Mouse (Mus musculus) myocyte (in vitro differentiated cells): ENCODE measurements at regions not wholly inside any gene's neighbourhood (a gene's known extent, or its start where the extent isn't known, plus 50 kb on each side); places are given as distances from the start of the nearest gene placed in this dataset.

Experiments
- H3K27me3 ChIP-seq: one replicate; pipeline ENCODE4 v1.6.1; 2011; ENCODE audit not compliant: control insufficient read depth, insufficient read depth, insufficient read length
- H3K36me3 ChIP-seq: one replicate; pipeline ENCODE4 v1.6.1; 2011; ENCODE audit not compliant: control insufficient read depth, insufficient read depth
- H3K4me2 ChIP-seq: one replicate; pipeline ENCODE4 v1.6.1; 2011; ENCODE audit warnings: low read depth, control low read depth
- H3K4me3 ChIP-seq: one replicate; pipeline ENCODE4 v1.5.1; 2011; ENCODE audit warnings: mild to moderate bottlenecking, control low read depth, moderate library complexity
- H3K79me2 ChIP-seq: one replicate; pipeline ENCODE4 v1.6.1; 2011; ENCODE audit not compliant: control insufficient read depth, insufficient read depth
- H3ac ChIP-seq: one replicate; pipeline ENCODE4 v1.6.1; 2011; ENCODE audit not compliant: control insufficient read depth, insufficient read length
- CEBPB ChIP-seq: IDR thresholded peaks from 2 replicates; pipeline ENCODE4 v1.6.1; 2011; ENCODE audit warnings: mild to moderate bottlenecking, moderate library complexity; ENCODE audit not compliant: poor library complexity, insufficient read depth, severe bottlenecking
- E2F4 ChIP-seq: IDR thresholded peaks from one replicate; pipeline ENCODE4 v1.6.1; 2011; ENCODE audit warnings: mild to moderate bottlenecking, control low read depth, moderate library complexity; ENCODE audit not compliant: insufficient read depth
- MAX ChIP-seq: IDR thresholded peaks from one replicate; pipeline ENCODE4 v1.6.1; 2011; ENCODE audit warnings: low read depth, mild to moderate bottlenecking, control low read depth
- MYOD1 ChIP-seq, 3 experiments: IDR thresholded peaks; one replicate each; pipeline ENCODE4 v1.6.1; 2011; ENCODE audit warnings: control low read depth in 2 of 3, low read depth in 2 of 3, mild to moderate bottlenecking in 2 of 3, moderate library complexity in 1 of 3; ENCODE audit not compliant: insufficient read length in 2 of 3, control insufficient read depth in 1 of 3
- MYOG ChIP-seq, 3 experiments: IDR thresholded peaks; one replicate each; pipeline ENCODE4 v1.6.1; 2011; ENCODE audit warnings: control low read depth in 2 of 3, low read depth in 2 of 3, mild to moderate bottlenecking in 2 of 3; ENCODE audit not compliant: insufficient read length in 2 of 3, control insufficient read depth in 1 of 3, insufficient read depth in 1 of 3
- POLR2A ChIP-seq: IDR thresholded peaks from one replicate; pipeline ENCODE4 v1.6.1; 2011; ENCODE audit warnings: low read depth, mild to moderate bottlenecking, control low read depth, moderate library complexity; ENCODE audit not compliant: insufficient read length
- POLR2AphosphoS2 ChIP-seq: IDR thresholded peaks from one replicate; pipeline ENCODE4 v1.6.1; 2011; ENCODE audit warnings: low read depth, control low read depth; ENCODE audit not compliant: insufficient read length
- REST ChIP-seq: IDR thresholded peaks from one replicate; pipeline ENCODE4 v1.6.1; 2011; ENCODE audit warnings: mild to moderate bottlenecking, control low read depth, moderate library complexity; ENCODE audit not compliant: insufficient read depth, insufficient read length
- SRF ChIP-seq: IDR thresholded peaks from one replicate; pipeline ENCODE4 v1.6.1; 2011; ENCODE audit warnings: low read depth; ENCODE audit not compliant: control insufficient read depth, insufficient read length
- TCF12 ChIP-seq: IDR thresholded peaks from one replicate; pipeline ENCODE4 v1.6.1; 2011; ENCODE audit warnings: mild to moderate bottlenecking, control low read depth; ENCODE audit not compliant: poor library complexity, insufficient read depth, severe bottlenecking
- TCF3 ChIP-seq: IDR thresholded peaks from one replicate; pipeline ENCODE4 v1.6.1; 2011; ENCODE audit warnings: low read depth, control low read depth; ENCODE audit not compliant: insufficient read length
- USF1 ChIP-seq: IDR thresholded peaks from one replicate; pipeline ENCODE4 v1.6.1; 2011; ENCODE audit warnings: low read depth, mild to moderate bottlenecking, control low read depth, moderate library complexity

GRCm38 (mm10) chr4:125415308-125415707, 75.2 kb upstream of the Grik3 start:
- no peaks in the 10 kb centered on the region for H3K36me3 ChIP-seq
- H3K4me3 ChIP-seq, result no peak overlapping the region
- no peaks in the 10 kb centered on the region for H3K27me3 ChIP-seq
- H3K4me2 ChIP-seq, result no peak overlapping the region
- H3ac ChIP-seq, result no peak overlapping the region
- no peak for TF ChIP-seq SRF
- TF ChIP-seq MYOD1 (IDR thresholded peaks at IDR 0.05; ENCODE audit: control insufficient read depth in 1 of 3, insufficient read length in 2 of 3, low read depth in 2 of 3), result no peak
- TF ChIP-seq POLR2A, result no peak
- no peak for TF ChIP-seq USF1
- TF ChIP-seq MAX, result no peak
- no peak for TF ChIP-seq POLR2AphosphoS2
- TF ChIP-seq REST, result no peak
- no peak for TF ChIP-seq TCF12
- no peak for TF ChIP-seq E2F4
- no peak for TF ChIP-seq CEBPB
- no peak for TF ChIP-seq TCF3
- no peak for TF ChIP-seq MYOG (IDR thresholded peaks at IDR 0.05; ENCODE audit: control insufficient read depth in 1 of 3, insufficient read depth in 1 of 3, insufficient read length in 2 of 3, low read depth in 2 of 3)
- no peaks in the 10 kb centered on the region for H3K79me2 ChIP-seq

GRCm38 (mm10) chr4:125413833-125414719, 76.4 kb upstream of the Grik3 start:
- H3K36me3 ChIP-seq, result no peaks in the 10 kb centered on the region
- no peak overlapping the region for H3K4me3 ChIP-seq
- H3ac ChIP-seq, result no peak overlapping the region
- no peak overlapping the region for H3K4me2 ChIP-seq
- no peaks in the 10 kb centered on the region for H3K79me2 ChIP-seq
- no peaks in the 10 kb centered on the region for H3K27me3 ChIP-seq
- TF ChIP-seq MAX, result no peak
- peak; percentile 84 for TF ChIP-seq USF1

DNA sequence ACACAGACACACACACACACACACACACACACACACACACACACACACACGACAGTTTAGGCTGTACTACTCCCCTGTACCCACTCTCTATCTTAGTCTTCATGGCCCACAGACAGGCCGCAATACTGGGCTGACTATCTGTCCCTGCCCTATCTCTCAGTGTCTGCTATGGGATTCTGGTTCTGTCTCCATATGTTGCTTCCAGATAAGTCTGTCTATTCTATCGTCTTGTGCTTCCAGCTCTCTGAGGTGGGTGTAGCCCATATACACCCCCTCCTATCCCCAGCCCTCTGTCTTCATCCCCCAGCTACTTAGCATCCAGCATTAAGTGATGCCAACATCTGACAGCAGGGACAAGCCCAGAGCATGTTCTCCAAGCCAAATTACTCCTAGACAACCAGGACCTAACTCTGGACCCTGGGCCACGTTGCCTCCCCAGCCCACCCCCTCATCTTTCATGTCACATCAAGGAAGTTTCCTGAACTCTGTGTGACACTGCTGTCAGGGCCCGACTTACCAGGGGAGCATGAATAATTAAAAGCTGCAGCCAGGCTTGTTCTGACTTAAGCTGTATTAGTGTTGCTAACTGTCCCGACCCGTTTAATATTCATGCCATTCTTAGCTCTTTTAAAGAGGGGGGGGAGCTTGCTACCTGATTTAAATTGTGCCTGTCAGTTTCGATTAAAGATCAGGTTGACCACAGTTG, 79.6 kb upstream of the Grik3 start:
- Histone ChIP-seq H3K4me2 (no peak overlapping the region), H3K27me3 (no peaks in the 10 kb centered on the region), H3ac (no peak overlapping the region), H3K4me3 (no peak overlapping the region), H3K79me2 (no peaks in the 10 kb centered on the region), H3K36me3 (no peaks in the 10 kb centered on the region)
- TF ChIP-seq POLR2A (no peak), POLR2AphosphoS2 (no peak), MYOD1 (IDR thresholded peaks at IDR 0.05; ENCODE audit: control insufficient read depth in 1 of 3, insufficient read length in 2 of 3, low read depth in 2 of 3) (no peak), SRF (no peak), REST (no peak), CEBPB (no peak), E2F4 (no peak)

GRCm38 (mm10) chr4:125399376-125400112, 91.0 kb upstream of the Grik3 start:
- Histone ChIP-seq H3ac (no peak overlapping the region), H3K79me2 (no peaks in the 10 kb centered on the region), H3K4me3 (no peak overlapping the region), H3K4me2 (no peak overlapping the region), H3K36me3 (no peaks in the 10 kb centered on the region), H3K27me3 (no peaks in the 10 kb centered on the region)
- no peak for TF ChIP-seq E2F4
- no peak for TF ChIP-seq CEBPB
- no peak for TF ChIP-seq MAX
- no peak for TF ChIP-seq SRF
- TF ChIP-seq TCF12, result no peak
- TF ChIP-seq MYOG (IDR thresholded peaks at IDR 0.05; ENCODE audit: control insufficient read depth in 1 of 3, insufficient read depth in 1 of 3, insufficient read length in 2 of 3, low read depth in 2 of 3), result no peak

DNA sequence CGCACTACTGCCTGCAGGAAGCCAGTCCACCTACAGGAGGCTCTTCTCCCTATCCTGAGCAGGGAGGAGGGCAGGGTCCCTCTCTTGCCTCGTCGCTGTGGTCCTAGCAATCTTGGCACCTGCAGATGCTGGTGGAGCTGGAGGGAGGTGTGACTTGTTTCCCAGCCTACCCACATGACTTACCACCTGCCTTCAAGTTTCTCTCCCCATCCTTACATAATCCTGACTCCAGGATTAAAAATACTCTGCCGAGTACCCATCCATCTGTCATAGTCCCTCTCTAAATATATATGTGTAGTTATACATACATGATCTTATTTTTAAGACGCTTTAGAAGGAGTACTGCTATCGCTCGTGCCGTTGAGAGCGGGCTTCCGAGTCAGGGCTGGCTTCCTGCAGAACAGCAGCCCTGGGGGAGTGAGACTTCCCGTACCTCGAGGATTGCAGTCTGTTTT, 93.5 kb upstream of the Grik3 start:
- Histone ChIP-seq H3K36me3 (no peaks in the 10 kb centered on the region), H3K4me3 (no peak overlapping the region), H3K4me2 (no peak overlapping the region), H3ac (no peak overlapping the region), H3K27me3 (no peaks in the 10 kb centered on the region), H3K79me2 (no peaks in the 10 kb centered on the region)
- TF ChIP-seq MYOD1 (IDR thresholded peaks at IDR 0.05; ENCODE audit: control insufficient read depth in 1 of 3, insufficient read length in 2 of 3, low read depth in 2 of 3) (no peak), POLR2AphosphoS2 (no peak), MYOG (IDR thresholded peaks at IDR 0.05; ENCODE audit: control insufficient read depth in 1 of 3, insufficient read depth in 1 of 3, insufficient read length in 2 of 3, low read depth in 2 of 3) (no peak), SRF (no peak), USF1 (no peak), REST (no peak)
